In the genomic region with DNA sequence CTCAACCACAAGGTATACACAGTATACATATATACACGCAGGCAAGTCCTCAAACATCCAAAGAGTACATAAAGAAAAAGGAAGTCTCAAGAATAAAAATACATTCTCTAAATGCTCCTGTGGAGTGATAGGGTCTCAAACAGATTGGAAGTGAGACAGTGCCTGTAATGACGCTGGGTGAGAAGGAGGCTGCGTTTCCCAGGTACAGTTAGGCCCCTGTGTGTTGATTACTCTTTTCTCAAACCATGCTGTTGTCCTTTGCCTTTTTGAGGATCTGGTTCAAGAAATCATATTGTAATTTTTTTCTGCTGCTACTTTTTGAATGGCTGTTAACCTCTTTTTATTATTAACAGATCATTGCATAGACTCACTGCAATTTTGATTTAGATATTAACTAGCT, we compare ENCODE assay signal across 30 mouse cellular contexts. TPM values are rescaled to one million over a fixed set of nuclear protein-coding genes. Genes with fewer than 3 reads are reported as not detected.
DNase-seq lines count a peak whose midpoint lies in the region; ATAC-seq and TF ChIP-seq lines count a peak whose summit lies in the region.
"Had no signal": no experiment of that assay in that cellular context is flagged by ENCODE, and none has a peak within 500 bp of the region (broad histone marks: within the 10 kb centered on the region; RNA-seq: fewer than 3 reads in every experiment).

No protein-coding gene starts in this region.

- no peaks in the 10 kb centered on the region for H3K27me3 ChIP-seq in kidney, adult 2 months (replicated peaks; ENCODE audit: control insufficient read depth, insufficient read depth, low read length)
- no peaks in the 10 kb centered on the region for H3K27me3 ChIP-seq in kidney, postnatal 0 days (ENCODE audit: insufficient read depth, low read length)
- H3K27me3 ChIP-seq in myocyte (ENCODE audit: control insufficient read depth, insufficient read depth, insufficient read length): no peaks in the 10 kb centered on the region
- H3K27me3 ChIP-seq: embryonic facial prominence, embryonic 13.5 days; forebrain, embryonic 13.5 days; heart, embryonic 12.5 days; heart, embryonic 15.5 days had no signal

- peaks cover 8% of the 10 kb centered on the region; the same call in 1 of the 2 replicates for H3K4me1 ChIP-seq in kidney, adult 2 months (ENCODE audit: control insufficient read depth, insufficient read depth, low read length)
- H3K4me1 ChIP-seq in kidney, postnatal 0 days (replicated peaks; ENCODE audit: insufficient read depth, low read length): 0 out of 2 replicates have a peak, but pooled peaks cover 4% of the 10 kb centered on the region

- DNase-seq in kidney, adult 2 months: no peak
- DNase-seq in kidney, adult 8-10 months: no peak
- DNase-seq in kidney, postnatal 0 days (ENCODE audit: low spot score): no peak
- DNase-seq in kidney, adult 9 months: no peak
- DNase-seq in frontal cortex, adult 2 months (ENCODE audit: extremely low spot score in 1 of 2, low spot score in 1 of 2): no peak
- DNase-seq: adrenal gland, adult 8-10 months; adrenal gland, postnatal 25 days; B cell, adult 2 months; cerebellum, adult 11-12 months; cerebellum, adult 8-10 months; cerebellum, postnatal 10 days; cerebellum, postnatal 36 days; embryo, embryonic 11 days; gastrocnemius, adult 2 months; gastrocnemius, postnatal 14 days; heart, adult 18-20 months; heart, postnatal 10 days; heart, postnatal 4 days had no signal

- no peaks in the 10 kb centered on the region for H3K9me3 ChIP-seq in kidney, postnatal 0 days (replicated peaks; ENCODE audit: low read length)
- H3K9me3 ChIP-seq: embryonic facial prominence, embryonic 10.5 days; embryonic facial prominence, embryonic 13.5 days; forebrain, embryonic 10.5 days; forebrain, embryonic 13.5 days; heart, embryonic 12.5 days; heart, embryonic 15.5 days had no signal

- TF ChIP-seq CTCF in kidney, adult 2 months (conservative IDR thresholded peaks at IDR 0.05; ENCODE audit: insufficient read depth, insufficient read length, low read depth, low read length): no peak
- no peak for TF ChIP-seq CTCF in kidney, postnatal 0 days (IDR thresholded peaks at IDR 0.05; ENCODE audit: low read depth)

- no peak for TF ChIP-seq POLR2A in kidney, adult 2 months (IDR thresholded peaks at IDR 0.05; ENCODE audit: low read depth, low read length)
- no peak for TF ChIP-seq POLR2A in myocyte (IDR thresholded peaks at IDR 0.05; ENCODE audit: insufficient read length, low read depth)

- H3K9ac ChIP-seq in kidney, postnatal 0 days (ENCODE audit: low read depth, low read length): no peak overlapping the region
- H3K9ac ChIP-seq: embryonic facial prominence, embryonic 13.5 days; forebrain, embryonic 13.5 days; heart, embryonic 12.5 days; heart, embryonic 15.5 days; hindbrain, embryonic 14.5 days had no signal

- 64% methylated on average over 3 of the region's 3 CpGs for WGBS in kidney, adult 2 months
- WGBS in kidney, postnatal 0 days: 80% methylated on average over 3 of the region's 3 CpGs

- no peak for ATAC-seq in kidney, postnatal 0 days (replicated peaks; ENCODE audit: low FRiP score, low read depth)
- ATAC-seq: activated CD4-positive, CD25-positive, alpha-beta regulatory T cell, adult 4 months; forebrain, embryonic 13.5 days; forebrain, embryonic 16.5 days; hindbrain, postnatal 0 days; inflammation-experienced regulatory T-cells, adult 6 months had no signal

- peak overlapping the region; percentile 50; the same call in 1 of the 2 replicates for H3K27ac ChIP-seq in kidney, adult 2 months (ENCODE audit: insufficient read depth, low read depth, low read length)
- peak overlapping the region; percentile 8; the same call in 1 of the 2 replicates for H3K27ac ChIP-seq in kidney, postnatal 0 days
- H3K27ac ChIP-seq: embryonic facial prominence, embryonic 10.5 days; embryonic facial prominence, embryonic 13.5 days; forebrain, embryonic 10.5 days; forebrain, embryonic 13.5 days; gastrocnemius, adult 2 months; heart, embryonic 15.5 days; hindbrain, embryonic 14.5 days; hindbrain, postnatal 0 days had no signal

- H3K4me3 ChIP-seq in kidney, adult 2 months (ENCODE audit: insufficient read depth, low read depth, low read length): no peak overlapping the region
- no peak overlapping the region for H3K4me3 ChIP-seq in kidney, postnatal 0 days (replicated peaks; ENCODE audit: low read depth, low read length)
- no peak overlapping the region for H3K4me3 ChIP-seq in myocyte
- H3K4me3 ChIP-seq: embryonic facial prominence, embryonic 10.5 days; embryonic facial prominence, embryonic 13.5 days; forebrain, embryonic 10.5 days; forebrain, embryonic 13.5 days; gastrocnemius, adult 2 months; heart, embryonic 12.5 days; heart, embryonic 15.5 days had no signal

- H3K36me3 ChIP-seq in kidney, adult 2 months (ENCODE audit: control insufficient read depth, insufficient read depth, low read length): peaks cover 5% of the 10 kb centered on the region
- peaks cover 32% of the 10 kb centered on the region for H3K36me3 ChIP-seq in kidney, postnatal 0 days (ENCODE audit: insufficient read depth, low read length)
- peaks cover 75% of the 10 kb centered on the region for H3K36me3 ChIP-seq in myocyte (ENCODE audit: control insufficient read depth, insufficient read depth)

- peaks cover 52% of the 10 kb centered on the region for H3K79me2 ChIP-seq in myocyte (ENCODE audit: control insufficient read depth, insufficient read depth)

- H3ac ChIP-seq in myocyte (ENCODE audit: control insufficient read depth, insufficient read length): no peak overlapping the region

- H3K4me2 ChIP-seq in kidney, postnatal 0 days (ENCODE audit: low read length): no peak overlapping the region
- H3K4me2 ChIP-seq in myocyte (ENCODE audit: low read depth): no peak overlapping the region
- H3K4me2 ChIP-seq: embryonic facial prominence, embryonic 13.5 days; forebrain, embryonic 13.5 days; heart, embryonic 12.5 days; heart, embryonic 15.5 days; hindbrain, embryonic 14.5 days had no signal

TF ChIP-seq in myocyte, 11 proteins besides CTCF, POLR2A, EP300 and RAD21:
- TF ChIP-seq TCF3 (IDR thresholded peaks at IDR 0.05; ENCODE audit: insufficient read length, low read depth) (no peak), POLR2AphosphoS2 (IDR thresholded peaks at IDR 0.05; ENCODE audit: insufficient read length, low read depth) (peak; percentile 74)

RNA-seq across cellular contexts. Expression of gene Ptrh2, which starts 6.6 kb away (rescaled TPM):
- polyA plus RNA-seq in kidney, adult 2 months (2012; rRNA removed): 4.0 and 6.0 TPM in 2 replicates
- polyA plus RNA-seq in kidney, postnatal 0 days (2015; fragmentation: Nextera tagmentation; extraction: Ambion mirVana): 28.6 and 31.2 TPM in 2 replicates
- 22.6 TPM for polyA plus RNA-seq in myocyte (2012; fragmentation: generic; extraction: Trizol)
- polyA plus RNA-seq in frontal cortex, adult 2 months (2012; rRNA removed): 8.5 and 9.0 TPM in 2 replicates

RNA-seq across cellular contexts. Expression of gene Vmp1, which starts 6.7 kb away (rescaled TPM):
- polyA plus RNA-seq in kidney, adult 2 months (2012; rRNA removed): 48.9 and 55.3 TPM in 2 replicates
- 222 and 249 TPM in 2 replicates for polyA plus RNA-seq in kidney, postnatal 0 days (2015; fragmentation: Nextera tagmentation; extraction: Ambion mirVana)
- 169 TPM for polyA plus RNA-seq in myocyte (2012; fragmentation: generic; extraction: Trizol)
- polyA plus RNA-seq in frontal cortex, adult 2 months (2012; rRNA removed): 80.0 and 82.5 TPM in 2 replicates
